In genomic region chr5:66800243-66800642, GRCm38 (mm10) we compare ENCODE assay signal across 9 mouse cellular contexts. TPM values are rescaled to one million over a fixed set of nuclear protein-coding genes. Genes with fewer than 3 reads are reported as not detected.
DNase-seq lines count a peak whose midpoint lies in the region; ATAC-seq lines count a peak whose summit lies in the region.
"Had no signal": no experiment of that assay in that cellular context is flagged by ENCODE, and none has a peak within 500 bp of the region (broad histone marks: within the 10 kb centered on the region; RNA-seq: fewer than 3 reads in every experiment).

No protein-coding gene starts in this region.

- peaks cover 15% of the 10 kb centered on the region for H3K4me1 ChIP-seq in heart, embryonic 11.5 days (ENCODE audit: control insufficient read depth, insufficient read depth, low read length)
- H3K4me1 ChIP-seq in midbrain, embryonic 12.5 days: peaks cover 29% of the 10 kb centered on the region
- peaks cover 28% of the 10 kb centered on the region for H3K4me1 ChIP-seq in midbrain, embryonic 14.5 days (ENCODE audit: control insufficient read depth, insufficient read depth, low read length)

- WGBS in heart, embryonic 11.5 days (ENCODE audit: insufficient replicate concordance): 20% methylated on average over 9 of the region's 9 CpGs
- WGBS in midbrain, embryonic 12.5 days: 21% methylated on average over 9 of the region's 9 CpGs
- 24% methylated on average over 9 of the region's 9 CpGs for whole genome bisulfite sequencing in midbrain, embryonic 14.5 days

- intact Hi-C loops in heart, postnatal 10 days (cut with DNase I): no loop called here

- no peaks in the 10 kb centered on the region for H3K36me3 ChIP-seq in heart, embryonic 11.5 days (ENCODE audit: control insufficient read depth, insufficient read depth, low read length)
- H3K36me3 ChIP-seq in midbrain, embryonic 12.5 days: no peaks in the 10 kb centered on the region
- H3K36me3 ChIP-seq in midbrain, embryonic 14.5 days (ENCODE audit: control insufficient read depth, insufficient read depth, low read length): no peaks in the 10 kb centered on the region

- no peak overlapping the region for H3K9ac ChIP-seq in heart, embryonic 11.5 days (ENCODE audit: low read depth, low read length)
- H3K9ac ChIP-seq in midbrain, embryonic 12.5 days (replicated peaks): no peak overlapping the region
- no peak overlapping the region for H3K9ac ChIP-seq in midbrain, embryonic 14.5 days (replicated peaks; ENCODE audit: low read length)

- no peak for DNase-seq in heart, postnatal 10 days
- DNase-seq in midbrain, embryonic 14.5 days: no peak
- peak; percentile 23 for DNase-seq in kidney, postnatal 14 days
- peak; percentile 36 for DNase-seq in yolk sac, embryonic 10.5 days (ENCODE audit: low spot score)
- no peak for DNase-seq in right cerebral cortex, adult 2 months (ENCODE audit: low spot score in 2 of 2)
- DNase-seq in urinary bladder, postnatal 25 days (ENCODE audit: low spot score): no peak

- H3K9me3 ChIP-seq in heart, embryonic 11.5 days (replicated peaks; ENCODE audit: control insufficient read depth, low read length): no peaks in the 10 kb centered on the region
- no peaks in the 10 kb centered on the region for H3K9me3 ChIP-seq in midbrain, embryonic 12.5 days
- no peaks in the 10 kb centered on the region for H3K9me3 ChIP-seq in midbrain, embryonic 14.5 days (ENCODE audit: control insufficient read depth, low read length)

- no peak overlapping the region for H3K27ac ChIP-seq in heart, embryonic 11.5 days (ENCODE audit: low read depth, low read length)
- peak overlapping the region; percentile 12; the same call in 1 of the 2 replicates for H3K27ac ChIP-seq in midbrain, embryonic 12.5 days (replicated peaks)
- no peak overlapping the region for H3K27ac ChIP-seq in midbrain, embryonic 14.5 days (replicated peaks; ENCODE audit: low read depth, low read length)
- H3K27ac ChIP-seq: macrophage had no signal

- peaks cover 5% of the 10 kb centered on the region; the same call in 1 of the 2 replicates for H3K27me3 ChIP-seq in heart, embryonic 11.5 days (ENCODE audit: control insufficient read depth, insufficient read depth, low read length)
- H3K27me3 ChIP-seq in midbrain, embryonic 12.5 days: no peaks in the 10 kb centered on the region
- no peaks in the 10 kb centered on the region for H3K27me3 ChIP-seq in midbrain, embryonic 14.5 days (ENCODE audit: control insufficient read depth, insufficient read depth, low read length)

- no peak for ATAC-seq in heart, embryonic 11.5 days (replicated peaks; ENCODE audit: insufficient number of reproducible peaks, low FRiP score, low TSS enrichment)
- no peak for ATAC-seq in midbrain, embryonic 12.5 days (ENCODE audit: low FRiP score, low read depth)
- ATAC-seq in midbrain, embryonic 14.5 days (ENCODE audit: low FRiP score, low TSS enrichment): no peak

- no peak overlapping the region for H3K4me3 ChIP-seq in heart, embryonic 11.5 days (ENCODE audit: low read depth, low read length)
- no peak overlapping the region for H3K4me3 ChIP-seq in midbrain, embryonic 12.5 days
- H3K4me3 ChIP-seq in midbrain, embryonic 14.5 days (replicated peaks; ENCODE audit: low read depth, low read length): no peak overlapping the region

- peak overlapping the region; percentile 25; the same call in 1 of the 2 replicates for H3K4me2 ChIP-seq in heart, embryonic 11.5 days
- H3K4me2 ChIP-seq in midbrain, embryonic 12.5 days (replicated peaks): no peak overlapping the region
- H3K4me2 ChIP-seq in midbrain, embryonic 14.5 days (ENCODE audit: low read length): no peak overlapping the region

RNA-seq across cellular contexts. Expression of gene Limch1, which starts 54.6 kb away (rescaled TPM):
- 28.2 and 32.8 TPM in 2 replicates for polyA plus RNA-seq in heart, embryonic 11.5 days (2014; fragmentation: Nextera tagmentation; extraction: Ambion mirVana)
- total RNA-seq in heart, postnatal 10 days (2021): 100 to 1,000 TPM; 149 to 150 TPM
- polyA plus RNA-seq in midbrain, embryonic 12.5 days (2016; fragmentation: Nextera tagmentation; extraction: Ambion mirVana): 37.8 and 41.5 TPM in 2 replicates
- polyA plus RNA-seq in midbrain, embryonic 14.5 days (2014; fragmentation: Nextera tagmentation; extraction: Ambion mirVana): 53.6 and 56.5 TPM in 2 replicates
- polyA plus RNA-seq: macrophage had no signal

Comparison
In these comparisons a context has a peak if more than half of its experiments do, and no peak if none do; other contexts are left out.
1. DNase-seq: peak in kidney, postnatal 14 days (single experiment) and yolk sac, embryonic 10.5 days (single experiment); none in heart, postnatal 10 days (0 of 2), midbrain, embryonic 14.5 days (single experiment), right cerebral cortex, adult 2 months (0 of 2) and urinary bladder, postnatal 25 days (single experiment).